Mouse (Mus musculus) G1E (cell line): ENCODE data around the gene Rpl7l1.

Experiments
- CTCF ChIP-seq: IDR thresholded peaks from 2 replicates; pipeline ENCODE4 v1.5.1; 2012; ENCODE audit warnings: low read depth, low read length, inconsistent platforms, mixed read lengths
- GATA1 ChIP-seq: IDR thresholded peaks from 2 replicates; pipeline ENCODE4 v1.6.1; 2012; ENCODE audit warnings: borderline replicate concordance, low read length, inconsistent platforms, mixed read lengths
- GATA2 ChIP-seq: IDR thresholded peaks from 2 replicates; pipeline ENCODE4 v1.6.1; 2012; ENCODE audit warnings: low read depth, low read length, inconsistent platforms, borderline replicate concordance
- TAL1 ChIP-seq: conservative IDR thresholded peaks from 2 replicates; pipeline ENCODE4 v1.6.1; 2012; ENCODE audit warnings: low read depth, low read length, inconsistent platforms, mixed read lengths

DNA sequence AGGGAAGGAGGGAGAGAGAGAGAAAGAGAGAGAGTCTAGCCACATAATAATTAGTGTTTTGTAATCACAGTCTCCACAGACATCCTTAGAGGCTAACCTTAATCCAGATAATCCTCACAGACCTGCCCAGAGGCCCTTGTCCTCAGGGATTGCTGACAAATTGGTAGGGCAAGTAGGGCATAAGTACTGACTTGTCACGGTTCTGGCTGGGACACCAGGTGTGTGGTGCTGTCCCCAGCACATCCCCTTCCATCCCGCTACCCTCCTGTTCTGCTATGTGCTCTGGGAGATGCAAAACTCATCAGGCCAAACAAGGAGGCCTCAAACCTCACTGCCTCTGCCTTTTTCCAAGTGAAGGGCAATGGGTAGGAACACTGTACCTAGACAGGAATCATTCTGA, 37.0 kb downstream of the Rpl7l1 start:
- TF ChIP-seq CTCF: no peak
- no peak for TF ChIP-seq GATA1
- TF ChIP-seq GATA2: no peak
- TF ChIP-seq TAL1: no peak
